Mouse (Mus musculus) lung, adult 2 months (tissue): Measurements from ENCODE around the gene Nr3c2.

Source experiments
- CTCF ChIP-seq: fragments of 200-500 bp; IDR thresholded peaks from 2 replicates; pipeline ENCODE4 v1.5.1; 2011; ENCODE audit warnings: mild to moderate bottlenecking, low read length, control low read depth; ENCODE audit not compliant: insufficient read depth
- POLR2A ChIP-seq: fragments of 200-500 bp; IDR thresholded peaks from 2 replicates; pipeline ENCODE4 v1.6.1; 2011; ENCODE audit warnings: low read depth, mild to moderate bottlenecking, control low read depth, low read length, borderline replicate concordance; ENCODE audit errors: extremely low read depth

DNA sequence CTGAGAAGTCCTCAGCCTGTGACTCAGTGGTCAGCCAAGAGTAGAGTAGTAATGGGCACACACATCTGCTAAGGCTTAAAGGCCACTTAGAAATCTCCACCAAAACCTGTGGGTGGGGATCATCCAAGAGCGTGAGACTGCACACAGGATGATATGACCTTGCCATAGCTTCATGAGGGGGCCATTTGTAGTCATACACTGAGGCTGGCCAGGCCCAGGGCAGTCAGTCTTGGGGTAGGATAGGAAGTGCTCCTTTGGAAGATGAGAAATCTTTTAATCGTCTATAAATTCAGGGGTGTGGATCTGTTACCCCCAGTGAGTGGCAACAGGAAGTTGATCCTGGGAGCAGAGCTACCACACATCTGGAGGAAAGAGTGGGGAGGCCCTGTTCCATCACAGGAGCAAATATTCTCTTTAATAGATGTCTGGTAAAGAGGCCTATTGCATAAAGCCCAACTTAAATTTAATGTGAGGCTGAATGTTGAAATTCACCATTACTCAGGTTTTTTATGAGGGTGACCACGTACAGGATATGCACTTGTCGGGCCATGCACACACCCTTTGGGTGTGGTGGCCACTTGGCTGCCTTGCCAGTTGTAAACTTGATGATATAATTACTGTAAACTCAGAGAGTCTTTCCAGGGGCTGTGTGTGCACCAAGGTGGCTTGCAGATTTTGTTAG, 270.7 kb downstream of the Nr3c2 start:
- TF ChIP-seq POLR2A (no peak), CTCF (no peak)
